Mouse (Mus musculus): Measurements from ENCODE around the gene Rapgef5.

DNA sequence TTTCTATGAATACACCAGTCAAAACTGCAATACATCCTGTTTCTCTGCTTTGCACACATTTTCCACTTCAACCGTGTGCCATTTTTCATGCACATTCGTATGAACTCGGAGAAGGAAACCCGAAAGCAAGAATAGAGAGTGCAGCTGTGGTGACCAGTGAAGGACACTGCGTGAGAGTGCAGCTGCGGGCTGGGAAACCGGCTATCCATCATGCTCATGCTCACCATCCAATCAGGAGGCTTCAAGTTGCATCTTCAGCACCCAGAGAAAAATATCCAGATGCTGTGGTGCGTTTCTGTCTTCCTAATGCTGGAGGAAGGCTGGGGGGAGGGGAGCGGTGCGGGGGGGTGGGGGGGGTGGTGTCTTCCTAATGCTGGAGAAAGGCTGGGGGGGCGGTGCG is 291.4 kb downstream of the Rapgef5 start:
- TF ChIP-seq RCOR1 (conservative IDR thresholded peaks at IDR 0.05; ENCODE audit: low read depth, low read length) (no peak), CTCF (conservative IDR thresholded peaks at IDR 0.05 in 1 of 2, IDR thresholded peaks at IDR 0.05 in 1 of 2; ENCODE audit: low read depth in 2 of 2, low read length in 2 of 2) (no peak), POLR2A (IDR thresholded peaks at IDR 0.05; ENCODE audit: low read depth, low read length) (no peak), KAT2A (IDR thresholded peaks at IDR 0.05; ENCODE audit: insufficient replicate concordance, low read length) (no peak), USF1 (IDR thresholded peaks at IDR 0.05; ENCODE audit: low read depth, low read length) (no peak)

Data from CH12.LX (cell line).